In the genomic region with DNA sequence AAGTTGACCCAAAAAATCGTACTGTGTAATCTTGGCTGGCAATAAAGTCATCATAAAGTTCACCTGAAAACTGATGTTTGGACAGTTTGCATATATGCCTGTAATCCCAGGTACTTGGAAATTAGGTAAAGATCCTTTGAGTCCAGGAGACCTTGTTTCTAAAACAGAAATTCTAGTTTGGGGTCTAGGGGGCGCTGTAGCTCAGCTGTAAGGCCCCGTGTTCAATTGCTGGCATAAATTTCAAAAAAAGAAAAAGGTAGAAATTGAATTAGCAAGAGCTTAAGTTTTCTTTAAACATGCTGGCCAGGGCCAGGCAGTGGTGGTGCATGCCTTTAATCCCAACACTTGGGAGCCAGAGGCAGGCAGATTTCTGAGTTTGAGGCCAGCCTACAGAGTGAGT, we compare ENCODE assay signal across 8 mouse cellular contexts. TPM values are rescaled to one million over a fixed set of nuclear protein-coding genes. Genes with fewer than 3 reads are reported as not detected.
A peak's percentile ranks its signal among the peaks of the same experiment; 100 is the strongest.
DNase-seq lines count a peak whose midpoint lies in the region; ATAC-seq and TF ChIP-seq lines count a peak whose summit lies in the region.

No protein-coding gene starts in this region.

- no peak overlapping the region for H3K4me2 ChIP-seq in heart, embryonic 11.5 days

- 40% methylated on average over 3 of the region's 3 CpGs for WGBS in heart, embryonic 11.5 days (ENCODE audit: insufficient replicate concordance)
- WGBS in small intestine, adult 2 months = 19% methylated on average over 3 of the region's 3 CpGs

- H3K4me1 ChIP-seq in heart, embryonic 11.5 days (ENCODE audit: control insufficient read depth, insufficient read depth, low read length) = no peaks in the 10 kb centered on the region
- H3K4me1 ChIP-seq in small intestine, adult 2 months (ENCODE audit: control insufficient read depth, insufficient read depth, insufficient read length, low read length) = no peaks in the 10 kb centered on the region; the same call in 1 of the 2 replicates

- no peak for TF ChIP-seq POLR2A in small intestine, adult 2 months (IDR thresholded peaks at IDR 0.05; ENCODE audit: low read depth, low read length)

- intact Hi-C loops in heart, postnatal 36 days (cut with DNase I) = no loop called here

- no peak overlapping the region for H3K9ac ChIP-seq in heart, embryonic 11.5 days (ENCODE audit: low read depth, low read length)

- H3K27ac ChIP-seq in heart, embryonic 11.5 days (ENCODE audit: low read depth, low read length) = no peak overlapping the region
- H3K27ac ChIP-seq in small intestine, adult 2 months (ENCODE audit: insufficient read depth, low read depth, low read length) = no peak overlapping the region

- H3K9me3 ChIP-seq in heart, embryonic 11.5 days (replicated peaks; ENCODE audit: control insufficient read depth, low read length) = no peaks in the 10 kb centered on the region

- TF ChIP-seq CTCF in small intestine, adult 2 months (IDR thresholded peaks at IDR 0.05; ENCODE audit: extremely low read depth, insufficient read length, insufficient replicate concordance, low read depth, low read length) = peak; percentile 25; the same call in 1 of the 2 replicates

- peak; percentile 22 to 32 for DNase-seq in heart, postnatal 36 days
- peak; percentile 60 for DNase-seq in testis, postnatal 10 days (ENCODE audit: low spot score)
- DNase-seq in testis, postnatal 14 days (ENCODE audit: low spot score) = no peak
- DNase-seq in cerebellum, postnatal 14 days = peak; percentile 29 to 65
- DNase-seq in right cerebral cortex, postnatal 25 days = no peak
- DNase-seq in adrenal gland, postnatal 25 days = no peak

- no peak overlapping the region for H3K4me3 ChIP-seq in heart, embryonic 11.5 days (ENCODE audit: low read depth, low read length)
- no peak overlapping the region for H3K4me3 ChIP-seq in small intestine, adult 2 months (ENCODE audit: low read depth, low read length)

- peaks cover 30% of the 10 kb centered on the region for H3K36me3 ChIP-seq in heart, embryonic 11.5 days (ENCODE audit: control insufficient read depth, insufficient read depth, low read length)
- H3K36me3 ChIP-seq in small intestine, adult 2 months (ENCODE audit: control insufficient read depth, insufficient read depth, low read length) = peaks cover 39% of the 10 kb centered on the region

- ATAC-seq in heart, embryonic 11.5 days (replicated peaks; ENCODE audit: insufficient number of reproducible peaks, low FRiP score, low TSS enrichment) = no peak

- H3K27me3 ChIP-seq in heart, embryonic 11.5 days (ENCODE audit: control insufficient read depth, insufficient read depth, low read length) = no peaks in the 10 kb centered on the region
- no peaks in the 10 kb centered on the region for H3K27me3 ChIP-seq in small intestine, adult 2 months (ENCODE audit: control insufficient read depth, insufficient read depth, low read length)

RNA-seq across cellular contexts. Expression of gene Rbx1, which starts 9.6 kb away (rescaled TPM):
- 100 to 1,000 TPM; 115 to 118 TPM for total RNA-seq in heart, postnatal 36 days (2021)
- 397 and 442 TPM in 2 replicates for polyA plus RNA-seq in heart, embryonic 11.5 days (2014; fragmentation: Nextera tagmentation; extraction: Ambion mirVana)
- polyA plus RNA-seq in small intestine, adult 2 months (2012; rRNA removed) = 9.4 and 17.7 TPM in 2 replicates
- total RNA-seq in adrenal gland, postnatal 25 days (2021) = 107 and 141 TPM in 2 replicates

Comparison
In these comparisons a context has a peak if more than half of its experiments do, and no peak if none do; other contexts are left out.
1. DNase-seq: peak in heart, postnatal 36 days (2 of 2), testis, postnatal 10 days (single experiment) and cerebellum, postnatal 14 days (2 of 2); none in testis, postnatal 14 days (single experiment), right cerebral cortex, postnatal 25 days (single experiment) and adrenal gland, postnatal 25 days (single experiment).